Mouse (Mus musculus): ENCODE measurements around the gene Mypn.
A peak's percentile ranks its signal among the peaks of the same experiment; 100 is the strongest.

Mypn gene

GRCm38 (mm10) chr10:63154726-63155125 is 49.0 kb downstream of the Mypn start:
- DNase-seq (ENCODE audit: low read depth, low spot score), result no peak

GRCm38 (mm10) chr10:63154226-63154625 is 49.5 kb downstream of the Mypn start:
- no peak for DNase-seq (ENCODE audit: low read depth, low spot score)

GRCm38 (mm10) chr10:63153563-63153962 is 50.2 kb downstream of the Mypn start:
- DNase-seq (ENCODE audit: low read depth, low spot score), result peak; percentile 37

GRCm38 (mm10) chr10:63152358-63152757 is 51.4 kb downstream of the Mypn start:
- no peak for DNase-seq (ENCODE audit: low read depth, low spot score)

DNA sequence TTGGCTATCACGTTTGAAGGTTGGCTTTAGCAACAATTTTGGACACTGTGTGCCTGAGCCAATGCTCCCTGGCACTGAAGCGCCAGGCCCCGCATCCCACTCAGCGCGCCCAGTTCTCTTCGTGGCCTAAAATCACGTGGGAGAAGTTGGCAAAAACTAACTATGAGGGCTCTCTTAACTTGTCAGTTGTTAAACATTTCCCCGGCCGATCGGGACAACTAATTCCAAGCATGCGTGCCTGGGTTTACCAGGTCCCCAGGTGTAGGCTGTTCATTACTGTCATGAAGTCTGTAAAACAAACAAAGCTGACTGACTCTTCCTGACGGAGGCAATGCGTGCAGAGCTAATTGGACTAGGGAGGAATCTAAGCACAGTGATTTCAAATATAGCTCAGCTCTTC is 61.1 kb downstream of the Mypn start:
- DNase-seq (ENCODE audit: low read depth, low spot score), result no peak

- no peak for DNase-seq (ENCODE audit: low read depth, low spot score)
Observed at GRCm38 (mm10) chr10:63136436-63136835, 67.3 kb downstream of the Mypn start.

DNA sequence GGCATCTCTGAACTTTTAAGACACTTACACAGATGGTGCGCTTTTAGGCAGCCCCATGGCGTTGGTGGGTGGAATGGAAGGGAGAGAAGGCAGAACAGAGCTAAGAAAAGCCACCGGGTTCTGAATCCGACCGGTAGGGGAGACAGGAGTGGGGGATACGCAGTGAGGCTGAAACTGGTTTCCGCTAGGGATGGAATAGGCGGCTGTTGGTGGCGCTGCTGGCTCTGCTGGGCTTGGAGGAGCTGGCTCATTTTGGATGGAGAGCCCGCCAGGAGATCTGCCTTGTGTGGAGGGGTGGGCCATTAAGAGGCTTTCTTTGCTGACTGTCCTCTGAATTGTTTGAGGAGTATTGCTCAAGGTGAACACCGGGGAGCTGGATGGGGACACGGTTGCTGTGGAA is 68.1 kb downstream of the Mypn start:
- no peak for DNase-seq (ENCODE audit: low read depth, low spot score)

GRCm38 (mm10) chr10:63133326-63133725 is 70.4 kb downstream of the Mypn start:
- DNase-seq (ENCODE audit: low read depth, low spot score), result no peak

DNA sequence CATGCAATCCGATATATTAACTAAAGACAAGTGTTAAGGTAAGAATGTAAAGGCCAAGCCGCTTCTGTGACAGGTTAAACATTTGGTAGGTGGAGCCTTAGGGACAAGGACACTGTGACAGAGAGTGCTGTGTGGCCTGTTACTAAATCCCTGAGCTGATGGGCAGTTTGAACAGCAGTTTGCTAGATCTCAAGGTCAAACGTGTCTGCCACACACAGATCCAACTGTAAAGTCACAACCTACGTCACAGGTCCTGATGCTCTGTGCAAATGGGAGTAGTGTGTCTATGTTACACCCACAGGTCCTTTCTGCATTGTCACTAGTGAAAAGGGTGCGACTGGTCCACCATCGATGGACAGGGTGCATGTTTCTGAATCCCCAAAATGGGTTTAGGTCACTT is 71.4 kb downstream of the Mypn start:
- no peak for DNase-seq (ENCODE audit: low read depth, low spot score)

DNA sequence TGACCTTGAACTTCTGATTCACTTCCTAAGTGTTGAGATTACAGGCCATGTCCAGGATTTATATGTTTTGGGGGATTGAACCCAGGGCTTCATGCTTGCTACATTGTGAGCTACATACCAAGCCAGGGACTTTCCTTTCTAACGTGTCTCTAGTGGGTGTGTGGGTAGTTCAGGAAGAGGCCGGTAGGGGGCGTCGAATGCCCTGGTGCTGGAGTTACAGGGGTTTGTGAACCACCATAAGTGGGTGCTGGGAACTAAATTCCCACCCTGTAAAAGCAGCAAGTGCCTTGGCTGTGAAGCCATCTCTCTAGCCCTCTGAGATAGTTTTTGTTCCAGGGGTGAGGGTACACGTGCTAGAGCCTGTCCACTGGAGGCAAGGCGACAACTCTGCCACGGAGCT is 73.3 kb downstream of the Mypn start:
- no peak for DNase-seq (ENCODE audit: low read depth, low spot score)

DNA sequence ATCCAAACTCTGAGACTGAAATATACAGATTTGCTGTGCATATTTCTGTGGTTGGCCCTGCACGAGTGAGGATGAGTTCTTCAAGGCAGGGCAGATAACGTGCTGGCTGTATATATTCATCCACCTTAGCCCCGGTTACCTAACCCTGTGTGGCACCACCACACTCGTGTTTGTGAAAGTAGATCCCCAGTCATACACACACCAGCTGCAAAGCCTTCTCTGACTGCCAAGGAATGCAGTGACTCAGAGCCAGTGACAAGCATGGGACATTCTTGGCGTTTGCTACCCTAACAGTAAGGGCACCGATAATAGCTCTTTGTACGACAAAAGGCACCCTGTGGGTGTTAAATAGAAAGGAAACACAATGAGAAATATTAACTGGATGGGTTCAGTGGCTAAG is 75.5 kb downstream of the Mypn start:
- peak; percentile 89 for DNase-seq (ENCODE audit: low read depth, low spot score)

- no peak for DNase-seq (ENCODE audit: low read depth, low spot score)
Observed at GRCm38 (mm10) chr10:63127156-63127555, 76.6 kb downstream of the Mypn start.

DNA sequence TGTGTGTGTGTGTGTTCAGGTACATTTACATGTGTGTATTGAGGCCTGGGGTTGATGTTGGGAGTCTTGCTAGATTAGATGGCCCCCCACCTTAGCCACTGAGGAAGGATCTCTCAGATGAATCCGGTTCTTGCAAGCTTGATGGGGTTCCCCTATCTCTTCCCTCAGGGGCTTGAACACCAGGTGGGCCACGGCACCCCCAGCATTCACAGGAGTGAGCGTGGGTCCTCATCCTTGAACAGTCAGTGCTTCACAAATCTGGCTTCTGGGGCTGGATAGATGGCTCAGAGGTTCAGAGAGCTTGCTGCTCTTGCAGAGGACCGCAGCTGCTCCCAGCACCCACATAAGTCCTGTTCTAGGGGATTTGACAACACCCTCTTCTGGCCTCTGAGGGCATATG is 77.6 kb downstream of the Mypn start:
- DNase-seq (ENCODE audit: low read depth, low spot score), result no peak

- DNase-seq (ENCODE audit: low read depth, low spot score), result no peak
Observed at GRCm38 (mm10) chr10:63125343-63125742, 78.4 kb downstream of the Mypn start.

GRCm38 (mm10) chr10:63124016-63124415 is 79.7 kb downstream of the Mypn start:
- DNase-seq (ENCODE audit: low read depth, low spot score), result no peak

GRCm38 (mm10) chr10:63123141-63123540 is 80.6 kb downstream of the Mypn start:
- DNase-seq (ENCODE audit: low read depth, low spot score), result no peak

DNA sequence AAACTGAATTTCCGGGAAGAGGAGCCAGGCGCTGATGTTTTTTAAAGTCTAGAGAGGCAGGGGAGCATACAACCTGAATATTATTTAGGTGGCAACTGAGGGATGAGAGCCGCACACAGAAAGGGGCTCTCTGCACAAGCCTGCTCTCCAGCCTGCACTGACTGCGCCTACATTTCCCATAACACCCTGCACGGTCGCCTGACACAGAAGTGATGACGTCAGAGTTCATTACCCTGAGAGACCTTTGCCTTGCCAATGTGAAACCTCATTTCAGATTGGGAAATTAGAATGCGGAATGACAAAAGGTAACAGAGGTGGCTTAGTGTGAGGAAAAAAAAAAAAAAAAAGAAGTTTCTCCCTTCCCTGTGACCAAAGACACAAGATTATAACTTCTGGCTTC is 81.2 kb downstream of the Mypn start:
- DNase-seq (ENCODE audit: low read depth, low spot score), result no peak

DNA sequence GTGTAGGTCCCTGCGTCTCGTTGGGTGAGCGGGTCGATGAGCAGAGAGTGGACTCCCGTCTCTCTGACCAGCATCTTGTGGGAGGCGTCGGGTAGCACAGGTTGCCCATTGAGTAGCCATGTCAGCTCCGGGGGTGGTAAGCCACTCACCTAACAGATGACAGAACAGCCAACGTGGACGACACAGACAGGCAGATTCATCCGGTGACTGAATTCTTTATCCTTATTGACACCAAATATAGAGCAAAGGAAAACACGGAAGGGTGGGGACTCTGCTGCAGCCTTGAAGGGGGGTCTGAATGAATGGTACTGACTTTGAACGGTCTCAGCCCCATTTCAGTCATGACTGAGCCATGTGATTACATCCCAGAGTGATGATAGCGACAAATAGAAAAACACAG is 81.8 kb downstream of the Mypn start:
- DNase-seq (ENCODE audit: low read depth, low spot score), result no peak

DNA sequence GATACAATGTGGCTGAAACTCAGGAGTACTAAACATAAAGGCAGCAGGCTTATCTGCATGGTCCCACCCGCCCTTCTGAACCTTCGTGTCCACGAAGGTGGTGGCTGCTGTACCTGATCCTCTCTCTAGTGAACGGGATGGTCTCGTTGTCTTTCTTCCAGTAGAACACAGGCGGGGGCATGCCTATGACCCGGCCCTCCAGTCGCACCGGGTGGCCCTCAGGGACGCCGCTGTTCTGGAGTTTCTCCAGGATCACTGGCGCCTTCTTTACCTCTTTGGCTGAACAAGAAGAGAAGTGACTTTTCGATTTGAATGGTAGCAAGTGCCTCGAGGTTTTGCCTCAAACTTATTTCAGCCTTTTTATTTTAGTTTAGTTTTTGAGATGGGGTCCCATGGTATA is 83.8 kb downstream of the Mypn start:
- no peak for DNase-seq (ENCODE audit: low read depth, low spot score)

DNA sequence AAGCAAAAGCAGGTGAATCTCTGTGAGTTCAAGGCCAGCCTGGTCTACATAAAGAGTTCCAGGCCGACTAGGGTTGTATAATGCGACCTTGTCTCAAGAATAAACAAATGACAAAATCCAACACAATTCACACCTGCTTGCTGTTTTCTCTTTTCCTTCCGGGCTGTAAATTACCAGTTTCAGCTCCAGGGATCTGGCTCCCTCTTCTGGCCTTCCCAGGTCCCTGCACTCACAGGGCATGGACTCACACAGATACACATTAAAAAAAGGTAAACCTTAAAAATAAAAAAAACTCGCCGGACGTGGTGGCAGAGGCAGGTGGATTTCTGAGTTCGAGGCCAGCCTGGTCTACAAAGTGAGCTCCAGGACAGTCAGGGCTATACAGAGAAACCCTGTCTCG is 86.2 kb downstream of the Mypn start:
- no peak for DNase-seq (ENCODE audit: low read depth, low spot score)

- no peak for DNase-seq (ENCODE audit: low read depth, low spot score)
Observed at GRCm38 (mm10) chr10:63116376-63116775, 87.4 kb downstream of the Mypn start.

DNA sequence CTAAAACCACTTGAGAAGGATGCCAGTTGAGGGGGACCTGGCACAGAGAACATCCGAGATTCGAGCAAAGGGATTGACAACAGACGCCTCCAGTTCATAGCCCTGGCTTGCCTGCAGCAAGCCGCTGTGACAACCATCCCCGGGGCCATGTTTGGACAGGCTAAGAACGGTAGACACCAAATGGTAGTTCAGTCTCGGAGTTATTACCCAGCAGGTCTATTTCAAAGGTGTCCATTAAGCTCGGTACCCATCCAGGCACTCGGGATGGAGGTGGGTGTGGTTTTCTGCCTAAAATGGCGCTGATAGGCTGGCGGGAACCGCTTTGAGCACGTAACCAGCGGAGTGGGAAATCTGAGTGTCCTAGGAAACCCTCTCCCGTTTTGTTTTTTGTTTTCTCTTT is 87.9 kb downstream of the Mypn start:
- no peak for DNase-seq (ENCODE audit: low read depth, low spot score)

DNA sequence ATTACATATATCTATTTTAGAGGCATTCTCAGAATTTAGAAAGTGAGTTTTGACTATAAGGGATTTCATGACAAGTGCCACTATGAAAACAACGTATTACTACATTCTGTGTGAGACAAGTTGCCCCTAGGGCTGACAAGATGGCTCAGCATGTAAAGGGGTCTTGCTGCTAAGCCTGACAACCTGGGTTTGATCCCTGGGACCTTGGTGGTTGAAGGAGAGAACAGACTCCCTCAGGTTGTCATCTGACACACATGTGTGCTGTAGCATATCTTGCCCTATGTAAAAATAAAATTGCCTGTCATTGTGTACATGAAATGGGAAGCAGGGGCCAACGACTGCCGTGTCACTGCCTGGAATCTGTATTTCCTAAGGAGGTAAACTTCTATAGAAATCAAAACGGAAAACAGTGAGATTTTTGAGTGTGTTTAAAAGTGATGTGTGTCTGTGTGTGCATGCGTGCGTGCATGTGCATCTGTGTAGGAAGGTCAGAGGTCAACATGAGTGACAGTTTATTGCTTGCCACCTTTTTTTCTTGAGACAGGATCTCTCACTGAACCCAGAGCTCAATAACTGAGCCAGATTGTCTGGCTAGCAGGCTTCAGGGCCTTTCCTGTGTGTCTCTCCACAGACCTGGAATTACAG is 89.9 kb downstream of the Mypn start:
- DNase-seq (ENCODE audit: low read depth, low spot score), result no peak

DNA sequence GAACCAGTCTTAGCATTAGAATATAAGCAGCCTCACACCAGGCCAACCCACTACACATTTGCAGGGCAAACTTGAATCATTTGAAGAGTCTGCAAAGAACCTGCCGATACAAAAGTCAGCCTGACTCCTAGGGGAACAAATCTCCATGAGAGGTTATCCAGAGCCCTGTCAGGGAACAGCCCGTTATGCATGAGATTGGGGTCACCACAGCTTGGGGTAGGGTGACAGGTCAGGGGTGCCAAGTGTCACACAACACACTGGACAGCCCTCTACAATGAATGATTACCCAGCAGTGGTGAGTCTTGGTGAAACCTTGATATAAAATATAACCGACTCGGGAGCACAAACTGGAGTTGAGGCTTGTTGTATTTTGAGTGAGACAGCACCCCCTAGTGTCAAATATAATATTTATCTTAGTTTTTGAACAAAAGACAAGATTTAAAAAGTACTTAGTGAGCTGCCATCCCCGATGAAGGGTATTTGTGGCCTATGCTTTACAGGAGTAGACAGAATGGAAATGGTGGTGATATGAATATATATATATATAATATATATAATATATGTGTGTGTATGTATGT is 90.6 kb downstream of the Mypn start:
- DNase-seq (ENCODE audit: low read depth, low spot score), result no peak

All from skeletal muscle tissue, adult 2 months (tissue).